Mouse (Mus musculus) olfactory bulb, adult 2 months (tissue): ENCODE data around the gene Tshz2.

ENCODE experiments used
- CTCF ChIP-seq: fragments of 200-500 bp; IDR thresholded peaks from 2 replicates; pipeline ENCODE4 v1.5.1; 2012; ENCODE audit warnings: low read depth, mild to moderate bottlenecking, low read length, moderate library complexity; ENCODE audit not compliant: insufficient read depth
- POLR2A ChIP-seq: fragments of 200-500 bp; IDR thresholded peaks from 2 replicates; pipeline ENCODE4 v1.6.1; 2012; ENCODE audit warnings: mild to moderate bottlenecking, low read depth, low read length, moderate library complexity; ENCODE audit not compliant: insufficient read depth

GRCm38 (mm10) chr2:170051441-170051840 lies 418.6 kb downstream of the Tshz2 start:
- no peak for TF ChIP-seq CTCF
- TF ChIP-seq POLR2A = no peak
